Mouse (Mus musculus) testis, adult 2 months (tissue): ENCODE data around the gene Ush1g.

Source experiments
- CTCF ChIP-seq: fragments of 200-500 bp; IDR thresholded peaks from 2 replicates; pipeline ENCODE4 v1.5.1; 2012; ENCODE audit warnings: low read depth, mild to moderate bottlenecking, inconsistent platforms, low read length, moderate library complexity; ENCODE audit not compliant: control insufficient read depth, insufficient read depth, insufficient replicate concordance
- POLR2A ChIP-seq: fragments of 200-500 bp; IDR thresholded peaks from 2 replicates; pipeline ENCODE4 v1.6.1; 2012; ENCODE audit warnings: low read depth, mild to moderate bottlenecking, inconsistent platforms, low read length, moderate library complexity; ENCODE audit not compliant: control insufficient read depth

- no peak for TF ChIP-seq POLR2A
- no peak for TF ChIP-seq CTCF
Measured at GRCm38 (mm10) chr11:115289885-115290284, 32.0 kb downstream of the Ush1g start.
